In the genomic region with DNA sequence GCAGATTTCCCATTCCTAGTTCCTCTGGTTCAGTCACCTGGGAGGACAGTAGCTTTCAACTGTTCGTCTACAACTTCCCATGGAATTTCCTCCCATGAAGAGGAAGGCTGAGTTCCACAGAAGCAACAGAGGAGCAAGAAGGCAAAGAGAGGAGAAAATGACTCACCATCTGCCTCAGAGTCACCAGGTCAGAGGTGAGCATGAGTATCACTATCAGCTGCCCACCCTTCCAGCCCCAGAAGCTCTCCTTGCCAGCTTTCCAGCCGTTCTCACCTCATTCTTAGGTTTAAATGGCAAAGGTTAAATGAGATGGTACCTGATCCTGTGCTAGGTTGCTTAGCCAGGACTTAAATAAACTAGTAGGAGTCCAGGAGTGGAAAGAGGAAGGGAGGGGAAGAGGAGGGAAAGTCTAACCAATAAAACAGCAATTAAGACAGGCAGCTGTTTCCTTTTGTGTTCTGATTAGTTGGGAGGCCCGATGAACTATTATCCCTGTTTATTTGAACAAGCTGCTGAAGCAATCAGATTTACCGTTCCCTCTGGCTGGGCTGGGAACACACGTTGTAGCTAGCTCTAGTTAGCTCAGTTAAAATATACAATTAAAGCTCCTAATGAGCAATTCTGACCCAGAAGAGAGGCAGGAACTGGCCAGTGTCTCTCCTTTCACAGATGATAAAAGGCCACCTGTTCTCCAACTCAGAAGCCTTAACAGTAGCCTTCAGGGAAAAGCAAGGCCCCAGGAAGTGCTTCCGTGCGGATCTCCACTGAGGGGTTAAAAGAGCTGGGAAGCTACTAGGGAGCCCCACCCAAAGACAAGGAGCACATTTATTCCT, we compare ENCODE assay signal across 8 mouse cellular contexts.
DNase-seq lines count a peak whose midpoint lies in the region; ATAC-seq and TF ChIP-seq lines count a peak whose summit lies in the region.

No protein-coding gene starts in this region.

- no peaks in the 10 kb centered on the region for H3K9me3 ChIP-seq in heart, embryonic 11.5 days (replicated peaks; ENCODE audit: control insufficient read depth, low read length)

- no peak overlapping the region for H3K4me2 ChIP-seq in heart, embryonic 11.5 days

- H3K27me3 ChIP-seq in liver, adult 2 months (ENCODE audit: control insufficient read depth, insufficient read depth, low read length), result no peaks in the 10 kb centered on the region
- no peaks in the 10 kb centered on the region for H3K27me3 ChIP-seq in heart, embryonic 11.5 days (ENCODE audit: control insufficient read depth, insufficient read depth, low read length)

- peak overlapping the region; percentile 21; the same call in 1 of the 2 replicates for H3K27ac ChIP-seq in liver, adult 2 months (replicated peaks; ENCODE audit: insufficient read depth, low read depth, low read length)
- peak overlapping the region; percentile 84 for H3K27ac ChIP-seq in cortical plate, adult 2 months (ENCODE audit: insufficient read depth, low read length)
- 0 out of 2 replicates have a peak overlapping the region, but pooled peaks have one; percentile 10 for H3K27ac ChIP-seq in heart, embryonic 11.5 days (ENCODE audit: low read depth, low read length)

- 48% methylated on average over 7 of the region's 7 CpGs for WGBS in liver, adult 2 months
- WGBS in heart, embryonic 11.5 days (ENCODE audit: insufficient replicate concordance), result 54% methylated on average over 7 of the region's 7 CpGs

- no peak for ATAC-seq in heart, embryonic 11.5 days (replicated peaks; ENCODE audit: insufficient number of reproducible peaks, low FRiP score, low TSS enrichment)

- TF ChIP-seq CTCF in liver, adult 2 months (IDR thresholded peaks at IDR 0.05; ENCODE audit: low read depth, low read length), result no peak
- TF ChIP-seq CTCF in cortical plate, adult 2 months (IDR thresholded peaks at IDR 0.05; ENCODE audit: extremely low read depth, insufficient read depth, low read length), result no peak

- H3K9ac ChIP-seq in liver, adult 2 months (ENCODE audit: low read depth, low read length), result no peak overlapping the region
- no peak overlapping the region for H3K9ac ChIP-seq in heart, embryonic 11.5 days (ENCODE audit: low read depth, low read length)

- H3K79me2 ChIP-seq in liver, adult 2 months (ENCODE audit: control insufficient read depth, insufficient read depth, low read length), result no peaks in the 10 kb centered on the region; the same call in 1 of the 2 replicates

- TF ChIP-seq POLR2A in liver, adult 2 months (IDR thresholded peaks at IDR 0.05; ENCODE audit: extremely low read depth, insufficient read depth, low read length), result no peak
- no peak for TF ChIP-seq POLR2A in cortical plate, adult 2 months (IDR thresholded peaks at IDR 0.05; ENCODE audit: extremely low read depth, insufficient read depth, low read length)

- H3K4me1 ChIP-seq in liver, adult 2 months (ENCODE audit: control insufficient read depth, insufficient read depth, low read length), result peaks cover 2% of the 10 kb centered on the region; the same call in 1 of the 2 replicates
- peaks cover 2% of the 10 kb centered on the region; the same call in 1 of the 2 replicates for H3K4me1 ChIP-seq in cortical plate, adult 2 months (ENCODE audit: control insufficient read depth, insufficient read depth, low read length)
- peaks cover 27% of the 10 kb centered on the region for H3K4me1 ChIP-seq in heart, embryonic 11.5 days (ENCODE audit: control insufficient read depth, insufficient read depth, low read length)

- H3K36me3 ChIP-seq in liver, adult 2 months (ENCODE audit: control insufficient read depth, insufficient read depth, low read length), result no peaks in the 10 kb centered on the region
- H3K36me3 ChIP-seq in heart, embryonic 11.5 days (ENCODE audit: control insufficient read depth, insufficient read depth, low read length), result no peaks in the 10 kb centered on the region

- no peak overlapping the region for H3K4me3 ChIP-seq in liver, adult 2 months (ENCODE audit: insufficient read depth, low read depth, low read length)
- H3K4me3 ChIP-seq in cortical plate, adult 2 months (ENCODE audit: insufficient read depth, low read length), result no peak overlapping the region
- H3K4me3 ChIP-seq in heart, embryonic 11.5 days (ENCODE audit: low read depth, low read length), result no peak overlapping the region

- peak; percentile 9 for DNase-seq in liver, adult 2 months (ENCODE audit: extremely low read depth, low read depth, low spot score)
- DNase-seq in liver, result no peak
- peak; percentile 10 for DNase-seq in mesoderm, embryonic 11.5 days (ENCODE audit: low read depth, low spot score)
- DNase-seq in right cerebral cortex, adult 18-20 months, result no peak
- DNase-seq in left cerebral cortex, adult 8-10 months (ENCODE audit: low spot score in 2 of 2), result no peak
- DNase-seq in frontal cortex, postnatal 10 days (ENCODE audit: low spot score in 2 of 2), result no peak

Comparison
In these comparisons a context has a peak if more than half of its experiments do, and no peak if none do; other contexts are left out.
1. DNase-seq: peak in liver, adult 2 months (single experiment) and mesoderm, embryonic 11.5 days (single experiment); none in liver (single experiment), right cerebral cortex, adult 18-20 months (single experiment), left cerebral cortex, adult 8-10 months (0 of 2) and frontal cortex, postnatal 10 days (0 of 2).
2. H3K27ac ChIP-seq: peak in every context shown above with its lines; median percentile 84 in cortical plate, adult 2 months; 21 in liver, adult 2 months; 10 in heart, embryonic 11.5 days.